Mouse (Mus musculus) heart, postnatal 0 days (tissue): Measurements from ENCODE around the gene Bcl11b.

ENCODE experiments used
- CTCF ChIP-seq: IDR thresholded peaks from 2 replicates; pipeline ENCODE4 v1.5.1; 2016; ENCODE audit warnings: antibody characterized with exemption, control low read depth, low read depth
- EP300 ChIP-seq: IDR thresholded peaks from 2 replicates; pipeline ENCODE4 v1.6.1; 2016; ENCODE audit warnings: antibody characterized with exemption, low read depth

GRCm38 (mm10) chr12:107908826-107909225, 94.6 kb downstream of the Bcl11b start:
- TF ChIP-seq EP300 (no peak), CTCF (no peak)
